Mouse (Mus musculus): ENCODE measurements around the gene Nectin2.

GRCm38 (mm10) chr7:19702859-19703555 is 47.3 kb downstream of the Nectin2 start:
- TF ChIP-seq POLR2A (IDR thresholded peaks at IDR 0.05; ENCODE audit: insufficient read length, low read depth), result no peak
- TF ChIP-seq E2F4 (IDR thresholded peaks at IDR 0.05; ENCODE audit: insufficient read depth), result no peak
